In genomic region chr6:54039357-54039804, GRCm38 (mm10) we compare ENCODE assay signal across 8 mouse cellular contexts. TPM values are rescaled to one million over a fixed set of nuclear protein-coding genes. Genes with fewer than 3 reads are reported as not detected.
DNase-seq lines count a peak whose midpoint lies in the region; ATAC-seq and TF ChIP-seq lines count a peak whose summit lies in the region.

TSS of gene Chn2 (plus strand) at chr6:54039554.

- peak within 1 kb of the TSS; percentile 84 for H3K9ac ChIP-seq in forebrain, embryonic 12.5 days
- peak within 1 kb of the TSS; percentile 54 for H3K9ac ChIP-seq in heart, postnatal 0 days (replicated peaks; ENCODE audit: low read depth, low read length)
- H3K9ac ChIP-seq in liver, embryonic 15.5 days: peak within 1 kb of the TSS; percentile 37; the same call in 1 of the 2 replicates
- peak within 1 kb of the TSS; percentile 90 for H3K9ac ChIP-seq in neural tube, embryonic 11.5 days (ENCODE audit: low read length)

- TF ChIP-seq POLR2A in bone marrow, adult 2 months (IDR thresholded peaks at IDR 0.05; ENCODE audit: borderline replicate concordance, control insufficient read depth, low read depth, low read length): no peak

- no peak for TF ChIP-seq EP300 in heart, postnatal 0 days (IDR thresholded peaks at IDR 0.05; ENCODE audit: low read depth)

- no peak for TF ChIP-seq CTCF in C2C12 (IDR thresholded peaks at IDR 0.05; ENCODE audit: control insufficient read depth, insufficient read depth, insufficient read length)
- no peak for TF ChIP-seq CTCF in bone marrow, adult 2 months (IDR thresholded peaks at IDR 0.05; ENCODE audit: control insufficient read depth, insufficient read depth, low read length)
- TF ChIP-seq CTCF in heart, postnatal 0 days (IDR thresholded peaks at IDR 0.05; ENCODE audit: low read depth): no peak

- peak; percentile 53 for DNase-seq in heart, postnatal 0 days (ENCODE audit: low spot score)
- DNase-seq in kidney, postnatal 14 days: peak; percentile 83
- peak; percentile 84 for DNase-seq in neural tube, embryonic 11.5 days (ENCODE audit: low spot score)
- peak; percentile 35 for DNase-seq in thymus, postnatal 0 days (ENCODE audit: low spot score)

- peak within 1 kb of the TSS; percentile 75 for H3K4me2 ChIP-seq in forebrain, embryonic 12.5 days
- peak within 1 kb of the TSS; percentile 96 for H3K4me2 ChIP-seq in heart, postnatal 0 days (ENCODE audit: low read depth, low read length)
- peak within 1 kb of the TSS; percentile 66 for H3K4me2 ChIP-seq in liver, embryonic 15.5 days
- H3K4me2 ChIP-seq in neural tube, embryonic 11.5 days (ENCODE audit: low read depth): peak within 1 kb of the TSS; percentile 91

- no peaks in the 10 kb centered on the region for H3K36me3 ChIP-seq in C2C12 (ENCODE audit: control insufficient read depth, insufficient read depth)
- H3K36me3 ChIP-seq in forebrain, embryonic 12.5 days (replicated peaks): no peaks in the 10 kb centered on the region
- no peaks in the 10 kb centered on the region for H3K36me3 ChIP-seq in heart, postnatal 0 days (replicated peaks; ENCODE audit: control insufficient read depth, insufficient read depth, low read length)
- H3K36me3 ChIP-seq in liver, embryonic 15.5 days (replicated peaks): no peaks in the 10 kb centered on the region
- H3K36me3 ChIP-seq in neural tube, embryonic 11.5 days (ENCODE audit: control insufficient read depth, insufficient read depth, low read length): no peaks in the 10 kb centered on the region

- ATAC-seq in forebrain, embryonic 12.5 days (ENCODE audit: low FRiP score): peak; percentile 81
- peak; percentile 70 for ATAC-seq in heart, postnatal 0 days (ENCODE audit: insufficient read depth, low read depth)
- peak; percentile 41; the same call in 1 of the 2 replicates for ATAC-seq in liver, embryonic 15.5 days (ENCODE audit: insufficient read depth)
- ATAC-seq in neural tube, embryonic 11.5 days (ENCODE audit: insufficient read depth, low FRiP score, low TSS enrichment): peak; percentile 72

- H3K79me2 ChIP-seq in C2C12 (ENCODE audit: control insufficient read depth, insufficient read depth): no peaks in the 10 kb centered on the region

- peak within 1 kb of the TSS; percentile 75 for H3ac ChIP-seq in C2C12 (ENCODE audit: control insufficient read depth, insufficient read length, low read depth)

- H3K9me3 ChIP-seq in forebrain, embryonic 12.5 days: no peaks in the 10 kb centered on the region
- no peaks in the 10 kb centered on the region for H3K9me3 ChIP-seq in heart, postnatal 0 days (replicated peaks; ENCODE audit: control insufficient read depth, low read length)
- no peaks in the 10 kb centered on the region for H3K9me3 ChIP-seq in liver, embryonic 15.5 days (replicated peaks)
- no peaks in the 10 kb centered on the region for H3K9me3 ChIP-seq in neural tube, embryonic 11.5 days (ENCODE audit: control insufficient read depth, low read length)

- peak within 1 kb of the TSS; percentile 58; the same call in 1 of the 2 replicates for H3K27ac ChIP-seq in bone marrow, adult 2 months (ENCODE audit: control insufficient read depth, insufficient read depth, low read depth, low read length, poor library complexity)
- H3K27ac ChIP-seq in forebrain, embryonic 12.5 days: peak within 1 kb of the TSS; percentile 95
- peak within 1 kb of the TSS; percentile 32; the same call in 1 of the 2 replicates for H3K27ac ChIP-seq in heart, postnatal 0 days (ENCODE audit: low read depth)
- H3K27ac ChIP-seq in liver, embryonic 15.5 days (replicated peaks): no peak within 1 kb of the TSS
- peak within 1 kb of the TSS; percentile 87 for H3K27ac ChIP-seq in neural tube, embryonic 11.5 days (ENCODE audit: low read depth, low read length)

- no peaks in the 10 kb centered on the region for H3K4me1 ChIP-seq in bone marrow, adult 2 months (ENCODE audit: control insufficient read depth, insufficient read depth, low read length)
- peaks cover 29% of the 10 kb centered on the region for H3K4me1 ChIP-seq in forebrain, embryonic 12.5 days
- 0 out of 2 replicates have a peak, but pooled peaks cover 4% of the 10 kb centered on the region for H3K4me1 ChIP-seq in heart, postnatal 0 days (ENCODE audit: control insufficient read depth, insufficient read depth)
- H3K4me1 ChIP-seq in liver, embryonic 15.5 days (replicated peaks): peaks cover 14% of the 10 kb centered on the region
- H3K4me1 ChIP-seq in neural tube, embryonic 11.5 days (ENCODE audit: control insufficient read depth, insufficient read depth, low read length): no peaks in the 10 kb centered on the region; the same call in 1 of the 2 replicates

- peak within 1 kb of the TSS; percentile 34 for H3K4me3 ChIP-seq in C2C12 (ENCODE audit: insufficient read depth, poor library complexity, severe bottlenecking)
- peak within 1 kb of the TSS; percentile 72 for H3K4me3 ChIP-seq in bone marrow, adult 2 months (replicated peaks; ENCODE audit: control insufficient read depth, low read depth, low read length)
- peak within 1 kb of the TSS; percentile 73 for H3K4me3 ChIP-seq in forebrain, embryonic 12.5 days (replicated peaks)
- peak within 1 kb of the TSS; percentile 69 for H3K4me3 ChIP-seq in heart, postnatal 0 days (ENCODE audit: low read depth, low read length)
- peak within 1 kb of the TSS; percentile 59 for H3K4me3 ChIP-seq in liver, embryonic 15.5 days (replicated peaks)
- H3K4me3 ChIP-seq in neural tube, embryonic 11.5 days (ENCODE audit: low read depth, low read length): peak within 1 kb of the TSS; percentile 46

- under 1% methylated on average over 42 of the region's 43 CpGs for WGBS in bone marrow, adult 2 months
- WGBS in forebrain, embryonic 12.5 days: under 1% methylated on average over 38 of the region's 43 CpGs
- under 1% methylated on average over 37 of the region's 43 CpGs for WGBS in heart, postnatal 0 days
- WGBS in liver, embryonic 15.5 days (ENCODE audit: insufficient replicate concordance): 1% methylated on average over 39 of the region's 43 CpGs
- WGBS in neural tube, embryonic 11.5 days: under 1% methylated on average over 37 of the region's 43 CpGs

- no peaks in the 10 kb centered on the region for H3K79me3 ChIP-seq in C2C12 (ENCODE audit: low read depth)

- no peaks in the 10 kb centered on the region for H3K27me3 ChIP-seq in C2C12 (ENCODE audit: control insufficient read depth, insufficient read depth, insufficient read length)
- H3K27me3 ChIP-seq in forebrain, embryonic 12.5 days: peaks cover 31% of the 10 kb centered on the region
- peaks cover 7% of the 10 kb centered on the region; the same call in 1 of the 2 replicates for H3K27me3 ChIP-seq in heart, postnatal 0 days (ENCODE audit: control insufficient read depth, insufficient read depth, low read length)
- peaks cover 45% of the 10 kb centered on the region for H3K27me3 ChIP-seq in liver, embryonic 15.5 days
- H3K27me3 ChIP-seq in neural tube, embryonic 11.5 days (ENCODE audit: control insufficient read depth, insufficient read depth, low read length): peaks cover 20% of the 10 kb centered on the region

TF ChIP-seq in C2C12, 6 proteins besides CTCF, POLR2A, EP300 and RAD21:
- no peak for TF ChIP-seq CEBPB (IDR thresholded peaks at IDR 0.05; ENCODE audit: low read depth)

RNA-seq across cellular contexts. Expression of gene Chn2, which starts in this region (rescaled TPM):
- 6.4 TPM for polyA plus RNA-seq in C2C12 (2012; fragmentation: generic; extraction: Trizol)
- 3.2 and 7.3 TPM in 2 replicates for polyA plus RNA-seq in bone marrow, adult 2 months (2011; ENCODE audit: insufficient read depth, insufficient read length, low replicate concordance, missing spikeins)
- polyA plus RNA-seq in forebrain, embryonic 12.5 days (2016; fragmentation: Nextera tagmentation; extraction: Ambion mirVana): 29.8 and 30.2 TPM in 2 replicates
- total RNA-seq in heart, postnatal 0 days (2014; rRNA removed; ENCODE audit: low replicate concordance): 1.0 and 12.2 TPM in 2 replicates
- polyA plus RNA-seq in heart, postnatal 0 days (2015; fragmentation: Nextera tagmentation; extraction: Ambion mirVana): 2.0 and 2.6 TPM in 2 replicates
- polyA plus RNA-seq in liver, embryonic 15.5 days (2015; fragmentation: Nextera tagmentation; extraction: Ambion mirVana): 4.3 and 5.0 TPM in 2 replicates
- 22.2 and 24.2 TPM in 2 replicates for polyA plus RNA-seq in neural tube, embryonic 11.5 days (2014; fragmentation: Nextera tagmentation; extraction: Ambion mirVana)
- 7.5 and 8.4 TPM in 2 replicates for polyA plus RNA-seq in thymus, postnatal 0 days (2015; fragmentation: Nextera tagmentation; extraction: Ambion mirVana)

Comparison
In these comparisons a context has a peak if more than half of its experiments do, and no peak if none do; other contexts are left out.
1. H3K9ac ChIP-seq: peak in every context shown above with its lines; median percentile 90 in neural tube, embryonic 11.5 days; 84 in forebrain, embryonic 12.5 days; 54 in heart, postnatal 0 days; 37 in liver, embryonic 15.5 days.